Mouse (Mus musculus): Measurements from ENCODE around the gene Cxcl17. TPM values are rescaled to one million over a fixed set of nuclear protein-coding genes. Genes with fewer than 3 reads are reported as not detected.
"Not testable (repeated sequence)": the region's sequence is repeated elsewhere in the genome, so short reads cannot be mapped to it uniquely, and the experiment has no call there.

Gene Cxcl17
- total RNA-seq (2021), result not detected

DNA sequence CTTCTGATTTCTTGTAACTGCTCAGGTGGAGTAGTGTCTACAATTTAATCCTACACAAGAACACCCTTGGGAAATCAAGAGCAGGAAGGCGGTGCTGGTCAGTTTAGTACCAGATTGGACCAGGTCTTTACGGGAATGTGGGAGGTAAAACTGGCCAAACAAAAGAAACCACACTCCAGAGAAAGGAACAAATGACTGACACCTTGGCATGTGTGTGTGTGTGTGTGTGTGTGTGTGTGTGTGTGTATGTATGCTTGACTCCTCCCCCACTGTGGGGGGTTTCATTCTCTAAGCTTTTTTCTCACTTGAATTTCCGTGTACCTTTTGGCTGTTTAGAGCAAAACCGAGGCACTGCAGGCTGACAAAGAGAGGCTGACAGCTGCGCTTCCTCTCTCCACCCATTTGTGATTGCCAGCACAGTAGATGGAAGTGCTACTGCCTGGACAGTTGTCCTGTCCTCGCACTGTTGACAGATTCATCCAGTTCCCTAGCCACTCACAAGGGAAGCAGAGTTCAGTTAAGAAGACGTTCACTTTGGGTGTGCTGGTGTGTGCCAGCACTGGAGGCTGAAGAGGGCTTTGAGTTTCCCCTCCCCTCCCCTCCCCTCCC, at the start of gene Cxcl17:
Cxcl17 (minus strand) TSS at position 54 of the 609 bp plus-strand sequence.
- intact Hi-C loops (cut with DNase I), result no loop called here
- DNase-seq (ENCODE audit: low spot score in 2 of 2), result no peak

DNA sequence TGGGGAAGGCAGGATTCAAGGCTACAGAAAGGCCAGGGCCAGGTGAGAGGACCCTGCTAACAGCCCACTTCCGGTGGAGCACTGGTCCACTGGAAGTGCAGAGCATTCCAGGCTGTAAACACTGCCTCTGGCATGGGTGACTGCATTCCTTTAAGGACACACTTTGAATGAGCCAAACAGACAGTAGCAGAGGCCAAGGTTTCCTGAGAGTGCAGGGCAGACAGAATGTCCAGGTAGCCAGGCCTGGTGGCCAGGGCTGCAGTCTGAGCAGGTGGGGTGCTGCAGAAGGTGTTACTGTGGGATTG, 49.3 kb upstream of the Cxcl17 start:
- DNase-seq (ENCODE audit: low spot score in 2 of 2); intact Hi-C loops (cut with DNase I): not testable (repeated sequence)

GRCm38 (mm10) chr7:25461336-25462032, 48.8 kb upstream of the Cxcl17 start:
- peak in 1 of 2 experiments; percentile 10 for DNase-seq (ENCODE audit: low spot score in 2 of 2)
- intact Hi-C loops (cut with DNase I), result not testable (repeated sequence)

- intact Hi-C loops (cut with DNase I), result no loop called here
- DNase-seq (ENCODE audit: low spot score in 2 of 2), result no peak
Measured at GRCm38 (mm10) chr7:25452103-25452502, 39.4 kb upstream of the Cxcl17 start.

GRCm38 (mm10) chr7:25449913-25450890, 37.5 kb upstream of the Cxcl17 start:
- intact Hi-C loops (cut with DNase I), result no loop called here
- DNase-seq (ENCODE audit: low spot score in 2 of 2), result no peak

DNA sequence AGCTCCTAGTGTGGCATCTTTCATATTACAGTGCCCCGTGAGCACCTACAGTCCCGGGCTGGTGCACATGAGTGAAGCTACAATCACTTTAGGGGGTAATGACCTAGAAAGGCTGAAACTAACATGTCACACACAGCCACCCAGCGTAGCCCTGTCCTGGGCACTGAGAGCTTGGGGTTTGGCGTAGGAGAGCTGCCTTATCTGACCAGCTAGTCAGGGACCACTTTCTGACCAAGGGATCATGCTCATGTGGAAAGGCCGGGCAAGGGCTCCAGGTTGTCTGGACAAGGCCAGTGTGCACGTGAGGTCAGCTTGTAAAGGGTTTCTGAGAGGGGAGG, 28.1 kb upstream of the Cxcl17 start:
- intact Hi-C loops (cut with DNase I), result no loop called here
- DNase-seq (ENCODE audit: low spot score in 2 of 2), result no peak

- intact Hi-C loops (cut with DNase I), result no loop called here
- DNase-seq (ENCODE audit: low spot score in 2 of 2), result no peak
Measured at GRCm38 (mm10) chr7:25439978-25440815, 27.5 kb upstream of the Cxcl17 start.

DNA sequence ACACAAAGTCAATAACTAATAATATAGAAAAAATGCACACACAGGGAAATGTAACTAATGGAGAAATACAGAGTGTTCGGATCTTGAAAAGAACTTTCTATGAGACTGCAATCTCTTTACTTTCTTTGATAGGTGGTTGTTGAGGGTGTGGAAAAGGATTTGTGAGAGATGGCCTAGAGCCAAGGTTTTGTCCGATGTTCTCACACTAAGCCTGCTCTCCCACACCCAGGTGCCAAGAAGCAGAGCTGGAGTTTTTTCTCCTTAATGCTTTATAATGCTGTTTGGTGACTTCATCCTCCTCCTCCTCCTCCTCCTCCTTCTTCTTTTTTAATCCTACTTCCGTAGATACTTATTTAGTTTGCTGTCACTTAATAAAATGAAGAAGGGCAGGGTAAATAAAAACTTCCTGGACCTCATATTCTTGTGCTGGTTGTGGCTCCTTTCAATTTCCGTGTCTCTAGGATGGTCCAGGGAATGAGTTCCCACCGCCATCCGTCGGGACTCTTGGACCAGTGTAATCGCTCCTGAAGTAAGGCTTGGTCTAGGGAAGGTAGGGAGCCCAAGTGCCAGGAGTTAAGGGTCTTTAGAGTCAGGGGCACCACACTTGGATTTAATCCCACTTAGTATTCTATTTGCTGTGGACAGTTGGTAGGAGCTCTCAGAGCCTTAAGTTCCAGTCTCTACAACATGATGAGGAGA, 26.6 kb upstream of the Cxcl17 start:
- no peak for DNase-seq (ENCODE audit: low spot score in 2 of 2)
- intact Hi-C loops (cut with DNase I), result no loop called here

- DNase-seq (ENCODE audit: low spot score in 2 of 2), result no peak
- intact Hi-C loops (cut with DNase I), result no loop called here
Measured at GRCm38 (mm10) chr7:25436704-25437103, 24.0 kb upstream of the Cxcl17 start.

- no peak for DNase-seq (ENCODE audit: low spot score in 2 of 2)
- intact Hi-C loops (cut with DNase I), result no loop called here
Measured at GRCm38 (mm10) chr7:25436226-25436625, 23.5 kb upstream of the Cxcl17 start.

GRCm38 (mm10) chr7:25435546-25435851, 22.8 kb upstream of the Cxcl17 start:
- intact Hi-C loops (cut with DNase I), result no loop called here
- no peak for DNase-seq (ENCODE audit: low spot score in 2 of 2)

- DNase-seq (ENCODE audit: low spot score in 2 of 2), result no peak
- intact Hi-C loops (cut with DNase I), result no loop called here
Measured at GRCm38 (mm10) chr7:25434654-25435545, 22.2 kb upstream of the Cxcl17 start.

GRCm38 (mm10) chr7:25433781-25434560, 21.3 kb upstream of the Cxcl17 start:
- no peak for DNase-seq (ENCODE audit: low spot score in 2 of 2)
- intact Hi-C loops (cut with DNase I), result no loop called here

DNA sequence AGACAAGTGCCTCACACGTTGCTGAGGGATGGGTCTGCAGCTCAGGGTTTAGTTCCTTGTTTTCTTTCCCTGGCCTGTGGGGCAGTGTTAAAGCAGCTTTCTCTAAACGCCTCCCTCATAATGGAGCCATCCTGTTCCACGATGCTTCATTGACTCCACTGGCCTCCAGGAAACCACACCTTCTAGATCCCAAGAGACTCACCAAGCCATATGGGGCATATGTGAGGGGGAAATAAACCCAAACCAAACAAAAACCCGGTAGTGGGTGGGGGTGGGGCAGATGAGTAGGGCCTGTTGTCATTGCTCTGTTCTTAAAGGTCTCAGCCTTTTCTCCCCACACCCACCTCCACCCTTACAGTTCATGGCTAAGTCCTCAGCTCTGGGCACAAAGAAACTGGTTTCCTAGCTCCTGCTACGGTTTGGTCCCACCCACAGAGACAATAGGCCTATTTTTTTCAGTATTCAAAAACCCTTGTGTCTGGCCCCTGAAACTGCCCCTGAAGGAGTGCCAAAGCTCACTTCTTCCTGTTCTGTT, 20.4 kb upstream of the Cxcl17 start:
- no peak for DNase-seq (ENCODE audit: low spot score in 2 of 2)

GRCm38 (mm10) chr7:25432381-25432780, 19.7 kb upstream of the Cxcl17 start:
- intact Hi-C loops (cut with DNase I), result no loop called here

More for the DNA sequence above, 20.4 kb upstream of the Cxcl17 start:
- intact Hi-C loops (cut with DNase I), result no loop called here

DNA sequence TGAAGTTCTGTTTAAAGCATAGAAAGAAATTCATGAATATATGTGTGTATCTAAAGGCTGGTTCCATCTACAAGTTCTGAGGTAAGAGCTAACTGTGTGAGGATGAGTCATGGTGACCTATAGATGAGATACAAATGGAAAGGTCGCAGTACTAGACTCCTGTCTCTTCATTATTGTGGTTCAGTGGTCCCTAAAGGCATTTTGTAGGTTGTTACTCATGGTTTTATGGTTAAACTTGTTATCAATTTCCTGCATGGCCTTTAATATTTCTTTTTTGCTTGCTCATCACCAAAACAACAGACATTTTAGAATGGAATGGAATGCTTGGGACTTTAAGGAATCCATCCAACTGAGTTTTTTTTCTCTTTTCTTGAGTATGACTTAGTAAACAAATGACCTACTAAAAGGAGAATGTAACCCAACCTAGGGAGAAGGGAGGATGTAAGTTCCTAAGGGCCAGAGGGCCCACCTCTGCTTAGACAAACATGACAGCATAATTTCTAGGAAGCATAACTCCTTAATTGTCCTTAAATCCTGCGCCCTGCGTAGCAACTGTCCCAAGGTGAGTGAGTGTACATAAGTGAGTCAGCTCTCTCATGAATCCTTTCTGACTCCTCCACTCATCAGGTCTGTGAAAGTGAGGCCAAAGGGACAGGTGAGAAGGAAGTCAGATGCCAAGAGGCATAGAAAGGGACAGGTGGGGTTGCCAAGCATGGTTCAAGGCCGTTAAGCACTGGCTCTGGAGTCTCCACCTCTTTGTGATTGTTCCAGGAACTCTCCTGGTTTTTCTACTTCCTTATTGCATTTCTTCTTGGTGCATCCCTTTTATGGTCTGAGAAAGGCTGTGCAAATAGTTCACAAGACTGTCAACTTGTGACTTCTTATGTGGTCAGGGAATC, 17.4 kb upstream of the Cxcl17 start:
- DNase-seq (ENCODE audit: low spot score in 2 of 2), result no peak
- intact Hi-C loops (cut with DNase I), result no loop called here

More at GRCm38 (mm10) chr7:25432381-25432780, 19.7 kb upstream of the Cxcl17 start:
- no peak for DNase-seq (ENCODE audit: low spot score in 2 of 2)

Data from left cerebral cortex, postnatal 36 days (tissue).